Mouse (Mus musculus): Measurements from ENCODE around the gene Man1c1. TPM values are rescaled to one million over a fixed set of nuclear protein-coding genes. Genes with fewer than 3 reads are reported as not detected.

Gene Man1c1
- polyA plus RNA-seq, 1 experiment from 2014 or later, result 1.9 TPM

DNA sequence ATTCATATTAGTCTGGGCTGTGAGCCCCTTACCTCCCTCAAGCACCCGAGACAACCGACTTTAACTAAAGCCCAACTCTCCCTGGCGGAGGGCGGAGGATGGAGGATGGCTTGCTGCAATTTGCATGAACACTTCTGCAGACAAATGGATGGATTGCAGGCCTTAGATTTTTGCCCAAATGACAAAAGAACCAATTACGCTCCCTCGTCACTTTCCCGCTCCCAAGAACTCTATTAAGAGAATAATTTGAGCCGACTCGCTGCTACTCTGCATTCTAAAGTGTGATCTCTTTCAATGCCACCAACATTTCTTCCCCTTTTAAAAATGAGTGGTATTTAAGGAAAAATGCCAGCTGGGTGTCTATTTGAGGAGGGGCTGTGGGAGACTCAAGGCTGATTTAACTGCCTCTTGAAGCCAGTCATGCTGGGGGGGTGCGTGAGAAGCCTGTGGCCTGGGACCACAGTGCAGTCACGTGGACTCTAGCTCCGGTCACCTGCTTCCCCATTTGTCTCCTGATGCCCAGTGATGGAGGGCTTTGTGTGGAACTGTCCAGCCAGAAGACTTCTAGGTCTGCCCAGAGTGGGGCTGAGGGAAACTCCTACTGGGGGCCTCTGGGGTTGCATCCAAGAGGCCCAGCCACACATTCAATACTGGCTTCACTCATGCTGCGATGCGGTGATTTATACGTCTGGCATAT lies 88.0 kb downstream of the Man1c1 start:
- ATAC-seq (replicated peaks; ENCODE audit: insufficient number of reproducible peaks, low FRiP score, low TSS enrichment, low read depth) (no peak), DNase-seq (ENCODE audit: low spot score) (no peak)
- Histone ChIP-seq H3K9me3 (replicated peaks; ENCODE audit: control insufficient read depth, low read length) (no peaks in the 10 kb centered on the region), H3K4me1 (ENCODE audit: control insufficient read depth, insufficient read depth, low read length) (no peaks in the 10 kb centered on the region; the same call in 1 of the 2 replicates), H3K27me3 (ENCODE audit: control insufficient read depth, insufficient read depth, low read length) (no peaks in the 10 kb centered on the region), H3K4me2 (ENCODE audit: low read depth, low read length) (no peak overlapping the region), H3K4me3 (ENCODE audit: low read depth, low read length) (no peak overlapping the region), H3K36me3 (replicated peaks; ENCODE audit: control insufficient read depth, insufficient read depth, low read depth, low read length) (no peaks in the 10 kb centered on the region), H3K9ac (replicated peaks; ENCODE audit: low read length) (no peak overlapping the region), H3K27ac (replicated peaks; ENCODE audit: low read depth, low read length) (no peak overlapping the region)
- WGBS, result 81% methylated on average over 15 of the region's 15 CpGs

DNA sequence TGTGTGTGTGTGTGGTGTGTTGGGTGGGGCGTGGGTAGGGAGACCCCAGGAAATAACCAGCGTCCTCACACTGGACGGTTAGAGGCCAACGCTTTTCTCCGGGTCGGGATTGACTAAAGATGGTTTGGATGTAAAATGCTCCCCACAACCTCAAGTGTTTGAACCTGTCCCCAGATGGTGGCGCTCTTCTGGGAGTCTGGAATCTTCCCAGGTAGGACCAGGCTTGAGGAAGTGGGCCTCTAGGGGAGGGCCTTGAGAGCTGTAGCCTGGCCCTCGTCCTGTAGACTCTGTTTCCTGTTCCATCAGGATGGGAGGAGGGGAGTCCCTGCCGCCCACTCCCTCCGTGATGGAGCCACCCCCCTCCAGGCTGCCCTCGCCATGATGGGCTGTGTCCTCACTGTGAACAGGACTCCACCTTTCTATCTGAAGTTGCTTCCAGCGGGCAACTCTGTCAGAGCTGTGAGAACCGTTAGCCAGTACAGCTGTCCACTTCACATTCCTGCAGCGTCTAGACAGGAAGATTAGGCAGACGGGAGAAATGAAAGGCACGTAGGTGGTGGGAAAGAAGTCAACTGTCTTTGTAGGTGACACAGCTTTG lies 91.9 kb downstream of the Man1c1 start:
- Histone ChIP-seq H3K4me2 (ENCODE audit: low read depth, low read length) (no peak overlapping the region), H3K9ac (replicated peaks; ENCODE audit: low read length) (no peak overlapping the region), H3K27ac (replicated peaks; ENCODE audit: low read depth, low read length) (no peak overlapping the region), H3K27me3 (ENCODE audit: control insufficient read depth, insufficient read depth, low read length) (no peaks in the 10 kb centered on the region), H3K4me1 (ENCODE audit: control insufficient read depth, insufficient read depth, low read length) (no peaks in the 10 kb centered on the region; the same call in 1 of the 2 replicates), H3K36me3 (replicated peaks; ENCODE audit: control insufficient read depth, insufficient read depth, low read depth, low read length) (no peaks in the 10 kb centered on the region), H3K9me3 (replicated peaks; ENCODE audit: control insufficient read depth, low read length) (no peaks in the 10 kb centered on the region), H3K4me3 (ENCODE audit: low read depth, low read length) (no peak overlapping the region)
- 60% methylated on average over 16 of the region's 16 CpGs for WGBS
- no peak for ATAC-seq (replicated peaks; ENCODE audit: insufficient number of reproducible peaks, low FRiP score, low TSS enrichment, low read depth)
- peak; percentile 46 for DNase-seq (ENCODE audit: low spot score)

DNA sequence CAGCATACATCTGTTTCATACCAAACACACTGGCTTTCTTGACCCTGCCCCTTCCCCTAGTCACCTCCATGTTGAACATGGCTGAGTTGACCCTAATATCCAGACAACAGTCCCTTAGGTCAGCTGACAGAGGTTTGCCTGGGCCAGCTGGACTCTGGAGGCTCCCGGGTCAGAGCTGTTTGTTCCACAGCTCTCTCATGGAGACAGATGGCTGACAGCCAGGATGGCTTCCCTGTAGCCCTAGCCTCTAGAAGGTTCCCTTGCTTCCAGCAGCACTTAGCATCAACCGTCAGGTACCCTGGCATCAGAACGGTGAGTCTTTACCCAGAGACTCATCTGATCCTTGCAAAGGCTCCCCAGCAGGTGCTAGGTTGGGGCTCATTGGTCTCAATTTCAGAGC lies 93.5 kb downstream of the Man1c1 start:
- WGBS, result 88% methylated on average over 3 of the region's 3 CpGs
- no peaks in the 10 kb centered on the region for H3K36me3 ChIP-seq (replicated peaks; ENCODE audit: control insufficient read depth, insufficient read depth, low read depth, low read length)

DNA sequence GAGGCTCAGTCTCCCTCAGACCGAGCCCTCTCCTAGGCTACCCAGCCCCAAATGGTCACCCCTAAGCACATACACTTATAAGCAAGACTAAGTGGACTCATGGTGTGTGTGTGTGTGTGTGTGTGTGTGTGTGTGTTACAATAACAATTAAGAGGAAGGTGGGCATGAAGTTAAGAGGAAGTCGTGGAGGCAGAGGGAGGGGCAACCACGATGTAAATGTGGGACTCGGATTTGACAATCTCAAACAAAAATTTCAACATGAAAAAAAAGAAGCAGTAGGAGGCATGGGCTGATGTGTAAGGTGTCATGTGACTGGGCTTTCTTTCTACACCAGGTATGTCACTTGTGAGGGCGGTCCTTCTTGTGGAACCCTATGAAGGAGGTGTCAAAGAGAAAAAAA lies 96.4 kb downstream of the Man1c1 start:
- Histone ChIP-seq H3K9me3 (replicated peaks; ENCODE audit: control insufficient read depth, low read length) (no peaks in the 10 kb centered on the region), H3K9ac (replicated peaks; ENCODE audit: low read length) (no peak overlapping the region), H3K27me3 (ENCODE audit: control insufficient read depth, insufficient read depth, low read length) (no peaks in the 10 kb centered on the region), H3K27ac (replicated peaks; ENCODE audit: low read depth, low read length) (no peak overlapping the region), H3K4me1 (ENCODE audit: control insufficient read depth, insufficient read depth, low read length) (peaks cover 5% of the 10 kb centered on the region), H3K4me3 (ENCODE audit: low read depth, low read length) (no peak overlapping the region), H3K4me2 (ENCODE audit: low read depth, low read length) (no peak overlapping the region), H3K36me3 (replicated peaks; ENCODE audit: control insufficient read depth, insufficient read depth, low read depth, low read length) (no peaks in the 10 kb centered on the region)
- WGBS, result 90% methylated on average over 5 of the region's 5 CpGs
- DNase-seq (ENCODE audit: low spot score) (no peak), ATAC-seq (replicated peaks; ENCODE audit: insufficient number of reproducible peaks, low FRiP score, low TSS enrichment, low read depth) (no peak)

More for the DNA sequence above, 93.5 kb downstream of the Man1c1 start:
- Histone ChIP-seq H3K4me2 (ENCODE audit: low read depth, low read length) (no peak overlapping the region), H3K4me3 (ENCODE audit: low read depth, low read length) (no peak overlapping the region), H3K27me3 (ENCODE audit: control insufficient read depth, insufficient read depth, low read length) (no peaks in the 10 kb centered on the region), H3K9ac (replicated peaks; ENCODE audit: low read length) (no peak overlapping the region), H3K27ac (replicated peaks; ENCODE audit: low read depth, low read length) (no peak overlapping the region), H3K4me1 (ENCODE audit: control insufficient read depth, insufficient read depth, low read length) (no peaks in the 10 kb centered on the region; the same call in 1 of the 2 replicates), H3K9me3 (replicated peaks; ENCODE audit: control insufficient read depth, low read length) (no peaks in the 10 kb centered on the region)
- no peak for DNase-seq (ENCODE audit: low spot score)
- ATAC-seq (replicated peaks; ENCODE audit: insufficient number of reproducible peaks, low FRiP score, low TSS enrichment, low read depth), result no peak

DNA sequence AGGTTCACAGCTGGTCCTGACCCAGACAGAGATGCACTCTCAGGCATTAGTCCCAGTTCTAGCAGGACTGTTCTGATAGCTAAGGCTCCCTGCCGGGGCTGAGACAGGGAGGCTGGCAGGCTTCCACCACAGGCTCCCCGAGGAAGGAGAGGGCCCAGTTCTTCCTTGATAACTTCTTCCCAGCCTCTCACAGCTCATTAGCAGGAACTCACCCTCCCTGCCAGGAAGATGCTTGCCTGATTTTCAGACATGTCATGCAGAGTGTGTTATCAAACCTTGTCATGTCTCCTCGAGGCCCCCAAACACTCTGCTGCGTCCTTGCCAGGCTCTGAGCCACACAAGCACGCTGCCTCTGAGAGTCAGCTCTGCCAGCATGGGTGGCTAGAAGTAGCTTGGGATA lies 98.0 kb downstream of the Man1c1 start:
- Histone ChIP-seq H3K4me2 (ENCODE audit: low read depth, low read length) (no peak overlapping the region), H3K9ac (replicated peaks; ENCODE audit: low read length) (no peak overlapping the region), H3K9me3 (replicated peaks; ENCODE audit: control insufficient read depth, low read length) (no peaks in the 10 kb centered on the region), H3K4me3 (ENCODE audit: low read depth, low read length) (no peak overlapping the region), H3K27ac (replicated peaks; ENCODE audit: low read depth, low read length) (no peak overlapping the region), H3K36me3 (replicated peaks; ENCODE audit: control insufficient read depth, insufficient read depth, low read depth, low read length) (no peaks in the 10 kb centered on the region), H3K4me1 (ENCODE audit: control insufficient read depth, insufficient read depth, low read length) (peaks cover 7% of the 10 kb centered on the region; the same call in 1 of the 2 replicates), H3K27me3 (ENCODE audit: control insufficient read depth, insufficient read depth, low read length) (no peaks in the 10 kb centered on the region)
- 58% methylated on average over 5 of the region's 5 CpGs for WGBS
- no peak for DNase-seq (ENCODE audit: low spot score)
- no peak for ATAC-seq (replicated peaks; ENCODE audit: insufficient number of reproducible peaks, low FRiP score, low TSS enrichment, low read depth)

DNA sequence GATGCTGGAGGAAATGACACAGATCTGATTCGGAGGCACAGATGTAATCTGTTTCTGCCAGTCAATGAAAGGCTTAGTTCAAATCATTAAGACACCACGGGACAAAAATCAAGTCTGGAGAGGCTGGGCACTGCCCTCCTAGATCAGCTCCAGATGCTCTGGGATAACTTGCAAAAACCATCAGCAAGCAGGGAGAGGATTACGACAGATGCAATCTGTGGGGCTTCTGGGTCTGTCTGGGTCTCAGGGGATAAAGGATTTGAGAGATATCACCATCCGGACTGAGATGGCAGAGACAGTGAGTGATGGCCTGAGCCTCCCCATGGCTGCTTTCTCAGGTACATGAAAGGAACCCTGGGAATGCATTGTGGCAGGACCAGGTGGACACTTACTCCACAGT lies 99.6 kb downstream of the Man1c1 start:
- WGBS, result 31% methylated on average over 4 of the region's 4 CpGs
- Histone ChIP-seq H3K4me1 (ENCODE audit: control insufficient read depth, insufficient read depth, low read length) (peaks cover 7% of the 10 kb centered on the region; the same call in 1 of the 2 replicates), H3K4me3 (ENCODE audit: low read depth, low read length) (no peak overlapping the region), H3K4me2 (ENCODE audit: low read depth, low read length) (no peak overlapping the region), H3K9me3 (replicated peaks; ENCODE audit: control insufficient read depth, low read length) (no peaks in the 10 kb centered on the region), H3K27me3 (ENCODE audit: control insufficient read depth, insufficient read depth, low read length) (no peaks in the 10 kb centered on the region), H3K9ac (replicated peaks; ENCODE audit: low read length) (no peak overlapping the region), H3K36me3 (replicated peaks; ENCODE audit: control insufficient read depth, insufficient read depth, low read depth, low read length) (no peaks in the 10 kb centered on the region), H3K27ac (replicated peaks; ENCODE audit: low read depth, low read length) (no peak overlapping the region)
- peak; percentile 41 for DNase-seq (ENCODE audit: low spot score)
- ATAC-seq (replicated peaks; ENCODE audit: insufficient number of reproducible peaks, low FRiP score, low TSS enrichment, low read depth), result no peak

DNA sequence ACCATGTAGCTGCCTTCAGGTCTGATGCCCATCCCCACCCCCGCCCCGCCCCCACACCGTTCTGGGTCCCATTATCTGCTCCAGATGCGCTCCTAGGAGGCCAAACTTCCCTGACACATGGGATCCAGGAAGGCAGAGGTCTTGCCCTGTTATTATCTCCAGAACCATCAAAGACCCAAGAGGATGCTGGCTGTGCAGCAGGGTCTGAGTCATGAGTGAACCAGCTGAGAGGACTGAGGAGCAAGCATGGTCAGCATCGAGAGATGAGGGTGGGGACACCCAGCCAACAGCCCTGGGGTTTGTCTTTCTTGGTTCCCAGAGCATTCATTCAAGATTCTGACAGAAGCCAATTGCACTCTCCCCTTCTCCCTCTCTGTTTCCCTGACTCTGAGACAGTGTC lies 100.5 kb downstream of the Man1c1 start:
- Histone ChIP-seq H3K4me1 (ENCODE audit: control insufficient read depth, insufficient read depth, low read length) (peaks cover 7% of the 10 kb centered on the region; the same call in 1 of the 2 replicates), H3K27ac (replicated peaks; ENCODE audit: low read depth, low read length) (no peak overlapping the region)
- 35% methylated on average over 5 of the region's 5 CpGs for WGBS

DNA sequence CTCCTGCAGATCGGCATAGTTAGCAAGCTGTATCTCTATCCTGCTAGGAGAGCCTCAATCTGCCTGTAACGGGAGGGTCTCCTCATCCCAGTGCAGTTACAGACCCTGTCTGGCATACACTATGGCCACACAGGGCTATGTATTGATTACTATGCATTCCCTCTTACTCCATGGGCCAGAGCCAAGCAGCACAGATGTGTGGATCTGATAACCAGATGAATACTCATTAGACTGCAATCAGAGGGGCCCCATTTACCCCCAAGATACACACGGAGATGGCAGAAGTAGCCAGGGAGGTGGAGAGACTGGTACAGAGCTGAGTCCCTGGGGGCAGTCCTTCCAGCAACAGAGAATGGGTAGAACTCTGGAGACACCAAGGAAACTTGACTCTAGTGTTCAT lies 101.5 kb downstream of the Man1c1 start:
- 55% methylated on average over 3 of the region's 3 CpGs for WGBS
- DNase-seq (ENCODE audit: low spot score) (no peak), ATAC-seq (replicated peaks; ENCODE audit: insufficient number of reproducible peaks, low FRiP score, low TSS enrichment, low read depth) (no peak)
- Histone ChIP-seq H3K27ac (replicated peaks; ENCODE audit: low read depth, low read length) (no peak overlapping the region), H3K36me3 (replicated peaks; ENCODE audit: control insufficient read depth, insufficient read depth, low read depth, low read length) (no peaks in the 10 kb centered on the region), H3K4me3 (ENCODE audit: low read depth, low read length) (no peak overlapping the region), H3K27me3 (ENCODE audit: control insufficient read depth, insufficient read depth, low read length) (no peaks in the 10 kb centered on the region), H3K9me3 (replicated peaks; ENCODE audit: control insufficient read depth, low read length) (no peaks in the 10 kb centered on the region), H3K4me1 (ENCODE audit: control insufficient read depth, insufficient read depth, low read length) (peaks cover 7% of the 10 kb centered on the region; the same call in 1 of the 2 replicates), H3K4me2 (ENCODE audit: low read depth, low read length) (no peak overlapping the region), H3K9ac (replicated peaks; ENCODE audit: low read length) (no peak overlapping the region)

More for the DNA sequence above, 100.5 kb downstream of the Man1c1 start:
- Histone ChIP-seq H3K27me3 (ENCODE audit: control insufficient read depth, insufficient read depth, low read length) (no peaks in the 10 kb centered on the region), H3K9ac (replicated peaks; ENCODE audit: low read length) (no peak overlapping the region), H3K4me3 (ENCODE audit: low read depth, low read length) (no peak overlapping the region), H3K9me3 (replicated peaks; ENCODE audit: control insufficient read depth, low read length) (no peaks in the 10 kb centered on the region), H3K4me2 (ENCODE audit: low read depth, low read length) (no peak overlapping the region), H3K36me3 (replicated peaks; ENCODE audit: control insufficient read depth, insufficient read depth, low read depth, low read length) (no peaks in the 10 kb centered on the region)
- ATAC-seq (replicated peaks; ENCODE audit: insufficient number of reproducible peaks, low FRiP score, low TSS enrichment, low read depth) (no peak), DNase-seq (ENCODE audit: low spot score) (no peak)

Measured in embryonic facial prominence, embryonic 11.5 days (tissue).